Mouse (Mus musculus): ENCODE results near the gene Epha3.

Gene Epha3

GRCm38 (mm10) chr16:63653393-63653918 lies 210.5 kb downstream of the Epha3 start:
- DNase-seq (ENCODE audit: low read depth): no peak

- DNase-seq (ENCODE audit: low read depth): no peak
Measured at GRCm38 (mm10) chr16:63650760-63651159, 213.2 kb downstream of the Epha3 start.

- DNase-seq (ENCODE audit: low read depth): no peak
Measured at GRCm38 (mm10) chr16:63646577-63646976, 217.4 kb downstream of the Epha3 start.

- DNase-seq (ENCODE audit: low read depth): no peak
Measured at GRCm38 (mm10) chr16:63642641-63643040, 221.3 kb downstream of the Epha3 start.

- DNase-seq (ENCODE audit: low read depth): no peak
Measured at GRCm38 (mm10) chr16:63641603-63642002, 222.4 kb downstream of the Epha3 start.

GRCm38 (mm10) chr16:63638701-63639100 lies 225.3 kb downstream of the Epha3 start:
- no peak for DNase-seq (ENCODE audit: low read depth)

- DNase-seq (ENCODE audit: low read depth): no peak
Measured at GRCm38 (mm10) chr16:63633748-63634166, 230.2 kb downstream of the Epha3 start.

GRCm38 (mm10) chr16:63625229-63625628 lies 238.7 kb downstream of the Epha3 start:
- no peak for DNase-seq (ENCODE audit: low read depth)

- no peak for DNase-seq (ENCODE audit: low read depth)
Measured at GRCm38 (mm10) chr16:63621845-63622244, 242.1 kb downstream of the Epha3 start.

GRCm38 (mm10) chr16:63615396-63615795 lies 248.6 kb downstream of the Epha3 start:
- no peak for DNase-seq (ENCODE audit: low read depth)

- DNase-seq (ENCODE audit: low read depth): no peak
Measured at GRCm38 (mm10) chr16:63613006-63613405, 251.0 kb downstream of the Epha3 start.

- DNase-seq (ENCODE audit: low read depth): no peak
Measured at GRCm38 (mm10) chr16:63600229-63600628, 263.7 kb downstream of the Epha3 start.

- no peak for DNase-seq (ENCODE audit: low read depth)
Measured at GRCm38 (mm10) chr16:63594656-63595055, 269.3 kb downstream of the Epha3 start.

- DNase-seq (ENCODE audit: low read depth): no peak
Measured at GRCm38 (mm10) chr16:63569746-63570145, 294.2 kb downstream of the Epha3 start.

GRCm38 (mm10) chr16:63566106-63566836 lies 297.7 kb downstream of the Epha3 start:
- no peak for DNase-seq (ENCODE audit: low read depth)

GRCm38 (mm10) chr16:63556410-63557146 lies 307.4 kb downstream of the Epha3 start:
- DNase-seq (ENCODE audit: low read depth): no peak

GRCm38 (mm10) chr16:63552531-63552930 lies 311.4 kb downstream of the Epha3 start:
- no peak for DNase-seq (ENCODE audit: low read depth)

- no peak for DNase-seq (ENCODE audit: low read depth)
Measured at GRCm38 (mm10) chr16:63539489-63539888, 324.5 kb downstream of the Epha3 start.

GRCm38 (mm10) chr16:63528821-63529220 lies 335.2 kb downstream of the Epha3 start:
- DNase-seq (ENCODE audit: low read depth): no peak

- no peak for DNase-seq (ENCODE audit: low read depth)
Measured at GRCm38 (mm10) chr16:63517636-63518035, 346.3 kb downstream of the Epha3 start.

GRCm38 (mm10) chr16:63510069-63510468 lies 353.9 kb downstream of the Epha3 start:
- DNase-seq (ENCODE audit: low read depth): no peak

GRCm38 (mm10) chr16:63506437-63506836 lies 357.5 kb downstream of the Epha3 start:
- DNase-seq (ENCODE audit: low read depth): no peak

- no peak for DNase-seq (ENCODE audit: low read depth)
Measured at GRCm38 (mm10) chr16:63501456-63501855, 362.5 kb downstream of the Epha3 start.
